Mouse (Mus musculus) splenic B cell, adult 2 months (primary cell): ENCODE measurements around the gene P4hb.

Experiments used
- DNase-seq: peaks from one replicate; pipeline ENCODE4 v3.0.0-alpha.2; 2011; ENCODE audit warnings: low read depth, low spot score
- H3K27me3 ChIP-seq: 2 replicates; pipeline ENCODE4 v1.6.1; 2012; ENCODE audit warnings: mild to moderate bottlenecking, low read length, moderate library complexity, mixed read lengths; ENCODE audit not compliant: control insufficient read depth, poor library complexity, insufficient read depth, severe bottlenecking
- H3K36me3 ChIP-seq: 2 replicates; pipeline ENCODE4 v1.6.1; 2012; ENCODE audit warnings: mild to moderate bottlenecking, low read length, moderate library complexity, mixed read lengths; ENCODE audit not compliant: control insufficient read depth, poor library complexity, insufficient read depth, severe bottlenecking

Gene P4hb

DNA sequence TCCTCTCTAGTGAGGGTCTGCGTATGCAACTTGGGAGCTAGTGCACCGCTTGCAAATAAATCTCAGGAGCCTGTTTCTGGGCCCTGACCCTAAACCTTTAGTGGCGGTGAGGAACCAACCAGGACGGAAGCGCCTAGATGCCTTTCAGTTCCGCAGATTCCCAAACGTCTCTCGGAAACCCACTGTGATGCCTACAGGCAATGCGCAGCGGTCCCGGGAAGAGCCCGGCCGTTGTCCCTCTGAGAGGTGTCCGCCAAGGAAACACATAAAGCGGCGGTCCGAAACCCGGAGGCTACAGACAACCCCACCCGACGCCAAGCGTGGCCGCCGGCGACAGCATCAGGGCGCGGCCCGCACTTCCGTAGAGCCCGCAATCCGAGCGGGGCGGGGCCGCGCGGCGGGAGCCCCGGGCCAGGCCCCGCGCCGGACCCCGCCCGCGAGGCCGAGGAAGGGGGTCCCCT lies 7.8 kb upstream of the P4hb start:
- Histone ChIP-seq H3K27me3 (no peaks in the 10 kb centered on the region), H3K36me3 (peaks cover 20% of the 10 kb centered on the region)
- peak; percentile 58 for DNase-seq

DNA sequence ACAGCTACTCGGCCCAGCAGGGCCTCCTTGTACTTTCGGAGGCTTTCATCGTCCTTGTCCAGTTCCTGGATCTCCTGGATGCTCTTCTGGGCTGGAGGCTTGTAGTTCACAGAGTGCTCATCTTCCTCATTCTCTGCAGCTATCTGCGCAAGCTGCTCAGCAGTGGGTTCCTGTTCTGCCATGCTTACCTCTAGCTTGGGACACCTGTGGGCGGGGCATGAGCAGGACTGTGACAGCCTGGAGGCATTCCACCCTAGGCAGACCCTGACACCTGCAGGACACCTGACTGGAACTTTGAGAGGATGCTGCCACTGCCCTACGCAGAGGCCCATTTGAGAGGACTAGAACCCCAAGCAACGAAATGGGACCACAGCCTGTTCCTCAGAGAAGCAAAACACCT lies 7.1 kb upstream of the P4hb start:
- Histone ChIP-seq H3K27me3 (no peaks in the 10 kb centered on the region), H3K36me3 (peaks cover 19% of the 10 kb centered on the region)
- DNase-seq, result peak; percentile 65

DNA sequence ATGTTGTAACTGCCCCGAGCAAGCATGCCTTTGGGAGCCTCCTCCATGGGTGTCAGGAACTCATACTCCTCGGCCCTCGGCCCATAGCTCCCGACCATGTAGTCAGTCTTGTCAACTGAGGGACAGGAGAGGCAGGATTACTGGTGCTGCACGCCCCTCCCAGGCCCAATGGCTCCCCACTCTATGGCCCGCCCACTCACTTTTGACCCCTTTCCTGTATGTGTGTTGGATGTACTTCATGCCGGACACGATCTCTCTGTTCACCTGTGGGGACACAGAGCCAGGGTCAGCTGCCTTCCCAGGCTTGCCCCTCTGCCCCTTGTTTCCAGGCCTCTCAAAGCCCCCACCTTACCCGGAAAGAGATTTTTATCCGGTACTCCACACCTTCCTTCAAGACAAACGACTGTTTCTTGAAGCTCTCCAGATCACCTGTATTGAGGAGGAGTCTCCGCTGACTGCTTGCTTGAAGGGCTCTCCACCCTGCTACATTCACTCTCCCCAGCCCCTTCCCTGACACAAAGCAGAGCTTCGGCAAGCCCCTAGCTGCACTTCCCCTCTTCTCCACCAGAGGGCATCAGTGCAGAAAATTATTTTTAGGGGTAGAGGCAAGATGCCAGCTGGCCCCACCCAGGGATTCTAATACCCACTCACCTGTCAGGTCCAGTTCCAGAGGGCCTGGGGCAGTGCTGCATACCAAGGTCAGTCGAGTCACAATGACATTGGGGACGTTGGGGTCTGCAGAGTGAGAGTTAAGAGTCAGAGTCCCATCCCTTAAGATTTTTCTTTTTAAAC lies 6.5 kb upstream of the P4hb start:
- Histone ChIP-seq H3K36me3 (peaks cover 19% of the 10 kb centered on the region), H3K27me3 (no peaks in the 10 kb centered on the region)
- peak; percentile 87 for DNase-seq

DNA sequence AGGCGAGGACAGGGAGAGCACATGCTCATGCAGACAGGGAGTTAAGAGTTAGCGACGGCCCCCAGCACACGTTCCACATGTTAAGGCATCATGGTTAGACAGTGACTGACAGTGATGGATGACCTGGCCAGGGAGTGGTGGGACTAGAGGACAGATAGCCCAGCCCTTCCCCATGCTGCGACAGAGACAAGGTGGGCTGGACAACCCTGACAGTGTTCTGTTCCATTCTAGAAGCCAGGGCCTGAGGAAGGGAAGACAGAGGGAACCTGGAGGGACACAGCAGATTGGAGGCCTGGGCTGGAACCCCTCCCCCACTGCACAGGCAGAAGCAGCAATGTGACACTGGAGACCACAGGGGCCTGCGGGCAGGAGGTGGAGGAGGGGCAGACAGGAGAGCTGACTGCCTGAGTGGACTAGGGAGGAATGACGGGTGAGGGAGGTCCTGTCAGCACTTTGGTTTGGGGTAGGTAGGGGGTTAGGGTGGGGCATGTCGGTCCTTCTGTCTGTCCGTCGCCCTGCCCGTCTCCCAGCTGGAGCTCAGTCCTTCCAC lies 5.7 kb upstream of the P4hb start:
- Histone ChIP-seq H3K36me3 (peaks cover 19% of the 10 kb centered on the region), H3K27me3 (no peaks in the 10 kb centered on the region)
- no peak for DNase-seq

DNA sequence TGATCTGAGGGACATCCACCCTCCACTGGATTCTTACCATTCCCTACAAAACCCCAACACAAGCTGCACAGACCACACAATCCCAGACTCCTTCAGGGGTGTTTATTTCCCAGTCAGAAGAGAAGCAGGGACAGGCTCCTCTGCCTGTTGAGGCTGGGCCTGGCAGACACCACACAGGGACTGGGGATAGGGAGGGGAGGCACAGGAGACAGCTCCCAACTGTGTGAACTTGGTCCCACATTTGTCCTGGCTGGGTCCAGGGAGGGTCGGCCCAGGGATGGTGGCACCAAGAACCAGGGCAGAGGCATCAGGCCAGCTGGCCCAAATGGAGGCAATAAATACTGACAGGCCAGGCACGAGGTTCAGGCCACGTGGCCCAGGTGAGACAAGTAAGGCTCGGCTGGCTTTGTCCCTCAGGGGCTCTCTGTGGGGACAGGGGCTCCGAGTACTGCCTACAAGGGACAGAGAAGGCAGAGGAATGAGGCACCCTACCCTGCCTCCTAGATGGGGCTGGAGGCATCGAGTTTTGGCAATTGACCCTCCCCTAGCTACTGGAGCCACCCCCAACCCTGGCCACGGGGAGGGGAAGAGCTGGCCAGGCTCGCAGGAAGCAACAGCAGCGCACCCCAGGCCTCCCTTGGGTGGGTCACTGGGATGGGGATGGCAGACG lies 5.1 kb upstream of the P4hb start:
- no peak for DNase-seq
- H3K36me3 ChIP-seq, result peaks cover 19% of the 10 kb centered on the region

DNA sequence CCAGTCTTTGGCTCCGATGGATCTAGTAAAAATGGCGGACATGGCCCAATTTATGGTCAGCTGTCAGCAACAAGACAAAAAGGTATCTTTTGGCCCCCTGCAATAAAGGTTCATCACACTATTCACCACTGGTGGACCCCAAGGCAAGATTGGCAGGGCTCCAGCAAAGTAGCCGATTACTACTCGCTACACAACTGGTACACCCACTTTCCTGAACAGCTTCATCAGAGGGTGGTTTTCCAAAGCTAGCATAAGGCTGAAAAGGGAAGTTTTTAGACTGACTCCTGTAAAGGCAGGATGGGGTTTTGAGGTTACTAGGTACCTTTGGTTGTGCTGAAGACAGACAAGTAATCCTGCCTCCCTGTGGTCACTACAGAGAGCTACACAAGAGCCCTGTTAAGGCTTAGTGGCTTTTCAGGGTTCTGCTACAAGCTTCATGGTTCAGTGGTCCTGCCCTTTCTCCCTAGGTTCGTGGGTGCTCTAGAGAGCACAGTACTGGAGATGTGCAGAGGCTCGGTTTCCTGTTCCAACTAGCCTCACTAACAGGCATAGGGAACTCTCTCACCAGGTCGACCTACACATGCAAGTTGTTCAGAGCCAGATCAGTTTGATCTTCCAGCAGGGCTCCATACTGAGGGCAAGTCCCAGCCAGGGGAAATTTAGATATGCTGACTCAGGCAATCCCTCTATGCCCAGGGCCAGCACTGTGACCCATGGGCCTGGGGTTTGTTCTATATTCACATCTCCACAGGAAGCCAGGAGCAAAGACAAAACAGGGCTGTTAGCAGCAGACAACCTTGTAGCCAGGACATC lies 4.4 kb upstream of the P4hb start:
- peak; percentile 71 for DNase-seq

More for the DNA sequence above, 5.1 kb upstream of the P4hb start:
- no peaks in the 10 kb centered on the region for H3K27me3 ChIP-seq

DNA sequence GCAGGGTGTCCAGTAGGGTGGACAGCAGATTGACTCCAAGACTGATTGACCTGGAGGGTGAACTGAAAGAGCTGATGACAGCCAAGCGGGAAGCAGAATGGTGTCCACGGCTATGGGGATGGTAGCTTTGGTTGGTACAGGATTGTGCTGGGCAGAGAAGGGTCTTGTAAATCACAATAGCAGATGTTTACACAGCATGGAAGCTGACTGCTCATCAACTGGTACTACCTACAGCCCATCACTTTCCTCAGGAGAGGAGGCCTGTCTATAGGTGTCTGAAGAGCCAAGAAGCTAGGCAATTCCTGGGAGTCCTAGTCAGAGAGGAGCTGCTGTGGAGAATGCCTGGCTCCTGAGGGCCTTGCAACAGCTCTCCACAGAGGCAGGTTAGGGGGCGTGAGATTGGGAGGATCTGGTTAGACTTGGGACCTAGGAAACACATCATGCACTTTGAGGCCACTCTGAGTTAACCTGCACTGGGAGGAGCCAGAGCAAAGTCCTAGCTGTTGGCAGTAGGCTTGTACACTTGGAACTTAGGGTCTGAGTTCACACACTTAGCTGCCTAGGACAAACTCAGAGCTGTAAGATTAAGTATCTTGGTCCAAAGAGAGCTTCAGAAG lies 3.4 kb upstream of the P4hb start:
- DNase-seq, result no peak
- Histone ChIP-seq H3K27me3 (no peaks in the 10 kb centered on the region), H3K36me3 (peaks cover 19% of the 10 kb centered on the region)

More for the DNA sequence above, 4.4 kb upstream of the P4hb start:
- H3K27me3 ChIP-seq, result no peaks in the 10 kb centered on the region
- peaks cover 19% of the 10 kb centered on the region for H3K36me3 ChIP-seq

DNA sequence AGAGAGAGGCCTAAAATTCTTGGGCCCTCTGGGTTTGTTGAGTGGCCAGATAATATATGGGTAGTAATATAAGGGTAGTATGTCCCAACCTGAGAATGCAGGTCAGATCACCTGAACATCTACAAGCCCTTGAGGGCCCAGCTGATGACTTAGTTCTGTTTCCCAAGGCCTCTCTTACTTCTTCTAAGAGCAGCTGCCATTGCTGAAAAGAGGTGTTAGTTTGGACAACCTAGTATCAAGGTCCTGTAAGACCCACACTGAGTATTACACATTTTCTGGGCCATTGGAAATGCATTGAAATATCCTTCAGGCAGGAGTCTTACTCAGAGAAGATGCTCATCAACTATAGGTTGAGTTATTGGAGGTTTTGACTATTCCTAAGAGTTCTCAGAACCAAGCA lies 2.9 kb upstream of the P4hb start:
- no peak for DNase-seq
- Histone ChIP-seq H3K27me3 (no peaks in the 10 kb centered on the region), H3K36me3 (peaks cover 19% of the 10 kb centered on the region)

DNA sequence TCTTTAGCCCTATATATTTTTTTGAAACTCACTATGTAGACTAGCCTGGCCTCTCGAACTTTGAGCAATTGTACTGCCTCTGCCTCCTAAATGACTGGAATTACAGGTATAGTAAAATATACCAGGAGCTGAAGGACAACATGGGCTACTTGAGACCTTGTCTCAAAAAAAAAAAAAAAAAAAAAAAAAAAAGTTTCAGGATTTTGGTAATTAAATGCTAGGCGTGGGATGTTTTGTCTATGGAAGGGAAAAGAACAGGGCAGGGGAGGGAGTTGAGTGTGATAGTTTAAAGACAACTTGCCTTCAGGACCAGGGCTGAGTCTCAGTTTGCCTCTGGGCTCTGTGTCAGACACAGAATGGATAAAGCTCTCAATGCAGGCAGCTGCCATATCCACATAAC lies 2.0 kb upstream of the P4hb start:
- DNase-seq, result no peak
- H3K36me3 ChIP-seq, result peaks cover 20% of the 10 kb centered on the region
- no peaks in the 10 kb centered on the region for H3K27me3 ChIP-seq

DNA sequence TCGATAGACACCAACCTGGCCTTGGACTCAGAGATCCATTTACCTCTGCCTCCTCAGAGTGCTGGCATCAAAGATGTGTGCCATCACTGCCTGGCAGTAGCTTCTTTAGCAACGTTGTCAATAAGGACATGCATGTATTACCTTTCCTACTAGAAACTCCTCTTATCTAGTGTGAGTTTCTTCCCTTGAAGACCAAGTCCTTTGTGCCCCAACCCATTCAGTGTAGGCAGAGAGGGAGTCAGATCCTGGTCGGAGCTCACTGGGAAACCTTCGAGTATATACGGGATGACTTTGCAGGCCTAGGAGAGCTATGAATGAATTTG lies 1.2 kb upstream of the P4hb start:
- DNase-seq, result no peak
- H3K27me3 ChIP-seq, result no peaks in the 10 kb centered on the region

DNA sequence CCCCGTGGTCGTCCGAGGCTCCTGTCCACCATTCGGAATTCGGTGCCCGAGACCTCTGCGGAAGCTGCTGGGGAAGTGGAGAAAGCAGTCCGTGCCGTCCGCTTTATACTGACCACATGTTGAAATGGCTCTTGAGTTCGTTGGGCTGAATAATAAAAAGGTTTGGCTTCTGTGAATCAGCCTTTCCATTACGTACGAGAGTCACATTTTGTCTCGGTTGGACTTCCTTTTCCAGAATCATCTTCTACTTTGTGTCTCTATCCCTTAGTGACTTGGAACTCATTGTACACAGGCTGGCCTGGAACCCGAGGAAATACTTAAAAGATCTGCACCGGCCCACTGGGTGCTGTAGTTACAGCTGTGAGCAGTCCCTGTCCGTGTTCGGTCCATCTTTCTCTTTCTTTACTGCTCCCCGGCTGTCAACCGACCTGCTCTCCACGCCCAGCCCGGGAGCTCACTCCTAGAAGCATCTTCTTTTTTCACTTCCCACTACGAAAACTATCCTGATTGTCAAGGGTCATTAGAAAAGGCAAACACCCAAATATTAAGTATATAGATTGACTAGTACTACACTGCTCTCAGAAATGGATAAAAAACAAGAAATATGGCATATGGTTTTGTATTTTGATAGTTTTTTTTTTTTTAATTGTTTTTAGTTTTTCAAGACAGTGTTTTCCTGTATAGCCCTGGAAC lies 678 bp upstream of the P4hb start:
- peak; percentile 89 for DNase-seq
- Histone ChIP-seq H3K36me3 (peaks cover 14% of the 10 kb centered on the region), H3K27me3 (no peaks in the 10 kb centered on the region)

More for the DNA sequence above, 1.2 kb upstream of the P4hb start:
- peaks cover 19% of the 10 kb centered on the region for H3K36me3 ChIP-seq

DNA sequence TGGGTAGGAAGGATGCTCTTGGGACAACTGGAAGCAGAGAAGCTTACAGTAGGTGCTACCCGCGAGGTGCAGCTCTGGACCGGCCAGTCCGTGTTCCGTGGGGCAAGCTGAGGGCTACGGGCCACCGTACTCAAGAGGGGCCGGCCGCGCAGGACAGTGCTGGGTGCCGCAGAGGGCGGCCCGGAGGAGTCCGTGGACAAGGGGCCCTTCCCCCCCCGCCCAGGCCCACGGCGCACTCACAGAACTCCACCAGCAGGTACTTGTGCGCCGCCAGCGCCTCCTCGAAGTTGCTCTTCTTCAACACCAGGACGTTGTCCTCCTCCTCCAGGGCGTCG lies 669 bp downstream of the P4hb start:
- Histone ChIP-seq H3K27me3 (no peaks in the 10 kb centered on the region), H3K36me3 (peaks cover 4% of the 10 kb centered on the region; the same call in 1 of the 2 replicates)
- DNase-seq, result no peak

DNA sequence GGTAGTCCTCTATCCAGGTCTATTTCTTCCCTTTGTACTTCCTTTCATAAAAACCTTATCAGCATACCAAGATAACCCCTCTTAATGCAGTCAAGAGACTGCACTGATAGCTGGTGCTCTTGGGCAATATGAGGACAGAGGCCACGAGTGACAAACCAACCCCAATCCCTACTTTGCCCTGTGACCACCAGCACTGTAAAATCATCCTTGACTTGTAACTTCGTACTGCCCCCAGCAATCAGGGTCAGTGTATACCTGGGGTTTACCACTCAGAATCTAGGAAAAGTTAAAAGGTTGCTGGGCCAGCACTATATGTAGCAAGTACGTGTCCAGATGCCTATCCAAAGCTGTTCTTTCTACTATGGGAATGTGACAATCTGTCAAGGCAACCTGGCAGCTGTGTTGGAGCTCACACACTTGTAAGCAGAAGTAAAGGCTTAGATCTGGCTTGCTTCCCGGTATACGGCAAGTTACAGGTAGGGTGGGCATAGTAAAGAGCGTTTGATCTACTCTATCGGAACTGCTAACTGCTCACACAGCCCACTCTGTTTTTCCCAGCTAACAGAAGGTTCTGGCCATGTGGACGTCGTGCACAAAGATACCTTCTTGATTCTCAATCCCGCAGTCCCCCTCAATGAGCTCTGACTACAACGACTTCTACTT lies 1.2 kb downstream of the P4hb start:
- no peak for DNase-seq
- Histone ChIP-seq H3K27me3 (no peaks in the 10 kb centered on the region), H3K36me3 (peaks cover 4% of the 10 kb centered on the region)

DNA sequence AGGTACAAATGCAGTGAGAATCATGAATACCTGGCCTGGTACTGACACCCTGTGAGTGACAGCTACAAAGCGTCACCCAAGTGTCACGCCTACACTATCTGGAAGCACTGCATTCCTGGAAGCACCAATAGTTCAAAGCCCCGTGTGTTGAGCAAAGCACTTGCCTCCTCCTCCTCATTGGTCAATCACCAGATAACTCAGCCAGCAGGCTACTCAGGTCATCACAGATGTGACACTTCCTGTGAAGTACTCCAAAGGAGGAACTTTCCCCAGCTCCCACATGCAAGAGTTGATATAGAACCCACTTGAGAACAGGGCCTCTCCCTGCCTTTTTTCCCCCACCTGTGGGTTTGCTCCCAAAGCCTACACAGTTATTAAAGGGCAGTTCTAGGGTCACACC lies 1.9 kb downstream of the P4hb start:
- Histone ChIP-seq H3K36me3 (peaks cover 4% of the 10 kb centered on the region), H3K27me3 (no peaks in the 10 kb centered on the region)
- DNase-seq, result no peak
